Mouse (Mus musculus) embryo, embryonic 9.5 days (tissue): ENCODE measurements around the gene Mpzl1.

ENCODE experiments used
- DNase-seq: peaks from one replicate; pipeline ENCODE4 v3.0.0-alpha.2; 2017; ENCODE audit errors: extremely low spot score

Mpzl1 gene

GRCm38 (mm10) chr1:165614793-165615192 lies 19.5 kb downstream of the Mpzl1 start:
- no peak for DNase-seq

- no peak for DNase-seq
Measured at GRCm38 (mm10) chr1:165613926-165614325, 20.4 kb downstream of the Mpzl1 start.

- DNase-seq = no peak
Measured at GRCm38 (mm10) chr1:165612714-165613113, 21.6 kb downstream of the Mpzl1 start.

DNA sequence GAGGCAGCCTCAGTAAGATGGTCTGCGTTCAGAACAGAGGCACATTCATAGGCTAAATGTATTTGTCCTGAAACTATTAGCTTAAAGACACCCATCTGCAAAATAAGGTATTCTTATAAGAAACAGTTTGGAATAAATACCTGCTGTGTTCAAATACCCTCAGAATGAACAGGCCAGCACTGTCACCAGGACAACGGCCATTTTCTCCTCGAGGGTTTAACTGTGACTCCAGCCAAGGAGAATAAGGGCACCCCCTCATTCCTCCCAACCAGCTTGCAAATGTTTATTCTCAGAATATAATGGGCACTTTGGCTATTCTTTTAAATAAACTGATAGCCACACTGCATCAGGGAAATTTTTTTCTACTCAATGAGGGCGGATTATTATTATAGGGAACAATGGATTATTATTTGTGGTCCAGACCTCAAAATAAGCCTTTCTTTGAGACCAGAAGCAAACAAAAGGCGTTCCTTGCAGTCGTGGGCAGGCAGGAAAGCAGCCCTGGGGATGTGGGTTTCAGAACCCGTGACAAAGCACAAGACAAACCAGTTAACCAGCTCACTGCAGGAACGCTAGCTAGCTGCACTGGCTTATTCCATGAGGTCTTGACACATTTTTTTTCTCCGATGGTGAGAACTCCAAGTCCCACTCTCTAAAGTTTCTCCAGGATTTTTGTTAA lies 23.9 kb downstream of the Mpzl1 start:
- DNase-seq = no peak

DNA sequence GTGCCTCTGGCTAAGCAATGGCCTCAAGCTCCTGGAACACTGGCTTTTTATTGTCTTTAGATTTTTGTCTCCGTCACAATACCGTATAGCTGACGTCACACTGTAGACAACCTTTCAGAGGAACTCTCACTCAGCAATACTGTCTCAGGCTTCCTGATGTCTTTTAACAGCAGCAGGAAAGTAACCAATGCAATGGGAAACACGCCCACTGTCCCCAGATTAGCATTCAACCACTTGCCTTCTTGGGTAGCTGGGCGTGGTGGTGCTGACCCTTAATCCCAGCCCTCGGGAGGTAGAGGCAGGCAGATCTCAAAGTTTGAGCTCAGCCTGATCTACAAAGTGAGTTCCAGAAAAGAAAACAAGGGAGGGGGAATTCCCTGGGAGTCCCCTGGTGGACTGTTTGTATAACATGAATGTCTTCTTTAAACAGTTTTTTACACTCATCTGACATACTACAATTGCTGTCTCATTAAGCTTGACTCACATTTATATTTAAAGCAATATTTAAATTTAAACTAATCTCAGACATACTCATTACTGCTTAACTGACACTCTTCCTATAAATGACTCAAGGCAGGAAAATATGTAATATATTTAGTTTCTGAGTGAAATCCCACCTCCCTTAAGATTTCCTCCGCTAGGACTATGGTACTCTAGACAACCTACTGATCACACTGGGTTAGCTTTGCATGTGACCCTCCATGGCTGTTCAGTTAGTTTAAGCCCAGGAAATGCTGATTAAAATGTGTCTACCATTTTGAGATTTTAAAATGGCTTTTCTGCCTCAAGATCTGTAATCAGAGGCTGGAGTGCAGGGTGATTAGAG lies 24.6 kb downstream of the Mpzl1 start:
- DNase-seq = no peak

GRCm38 (mm10) chr1:165608904-165609303 lies 25.4 kb downstream of the Mpzl1 start:
- DNase-seq = no peak

GRCm38 (mm10) chr1:165605774-165606173 lies 28.6 kb downstream of the Mpzl1 start:
- no peak for DNase-seq

- DNase-seq = no peak
Measured at GRCm38 (mm10) chr1:165605108-165605507, 29.2 kb downstream of the Mpzl1 start.

- no peak for DNase-seq
Measured at GRCm38 (mm10) chr1:165604203-165604602, 30.1 kb downstream of the Mpzl1 start.

DNA sequence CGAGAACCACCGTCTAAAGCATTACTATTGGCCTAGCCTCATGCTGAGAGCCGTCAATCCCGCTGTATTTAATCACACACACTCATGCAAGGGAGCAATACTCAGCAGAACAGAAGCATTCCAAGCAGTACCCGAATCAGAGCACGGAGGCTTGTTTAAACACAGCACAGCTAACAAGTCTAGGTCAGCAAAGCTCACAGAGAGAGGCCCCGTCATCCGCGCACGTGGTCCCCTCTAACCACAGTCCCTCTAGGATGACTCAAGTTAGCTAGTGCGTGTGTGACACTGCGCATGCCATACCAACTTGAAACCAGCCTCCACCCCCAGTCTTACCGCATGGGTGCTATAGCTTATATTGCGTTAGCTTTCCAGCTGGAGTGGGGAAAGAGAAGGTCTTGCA lies 31.1 kb downstream of the Mpzl1 start:
- no peak for DNase-seq

DNA sequence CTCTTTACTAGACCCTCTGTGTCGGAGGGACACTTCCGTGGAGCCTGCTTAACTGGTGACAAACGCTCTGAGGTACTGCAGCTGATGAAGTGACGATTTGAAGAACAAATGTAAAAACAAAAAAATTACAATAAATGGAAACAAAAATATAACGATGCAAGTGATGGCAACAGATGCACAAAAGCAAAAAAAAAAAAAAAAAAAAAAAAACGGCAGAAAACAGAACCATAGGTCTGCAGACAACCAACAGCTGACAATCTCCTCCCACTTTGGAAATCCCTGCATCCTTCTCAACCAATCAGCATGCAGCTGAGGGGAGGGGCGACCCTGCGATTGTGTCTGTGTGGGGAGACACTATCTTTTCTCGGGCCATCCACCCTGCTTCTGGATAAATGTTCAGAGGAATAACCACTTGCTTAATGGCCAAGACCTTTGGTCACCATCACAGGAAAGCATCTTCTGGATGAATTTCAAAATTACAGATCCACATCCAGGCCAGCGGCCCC lies 32.5 kb downstream of the Mpzl1 start:
- DNase-seq = no peak

DNA sequence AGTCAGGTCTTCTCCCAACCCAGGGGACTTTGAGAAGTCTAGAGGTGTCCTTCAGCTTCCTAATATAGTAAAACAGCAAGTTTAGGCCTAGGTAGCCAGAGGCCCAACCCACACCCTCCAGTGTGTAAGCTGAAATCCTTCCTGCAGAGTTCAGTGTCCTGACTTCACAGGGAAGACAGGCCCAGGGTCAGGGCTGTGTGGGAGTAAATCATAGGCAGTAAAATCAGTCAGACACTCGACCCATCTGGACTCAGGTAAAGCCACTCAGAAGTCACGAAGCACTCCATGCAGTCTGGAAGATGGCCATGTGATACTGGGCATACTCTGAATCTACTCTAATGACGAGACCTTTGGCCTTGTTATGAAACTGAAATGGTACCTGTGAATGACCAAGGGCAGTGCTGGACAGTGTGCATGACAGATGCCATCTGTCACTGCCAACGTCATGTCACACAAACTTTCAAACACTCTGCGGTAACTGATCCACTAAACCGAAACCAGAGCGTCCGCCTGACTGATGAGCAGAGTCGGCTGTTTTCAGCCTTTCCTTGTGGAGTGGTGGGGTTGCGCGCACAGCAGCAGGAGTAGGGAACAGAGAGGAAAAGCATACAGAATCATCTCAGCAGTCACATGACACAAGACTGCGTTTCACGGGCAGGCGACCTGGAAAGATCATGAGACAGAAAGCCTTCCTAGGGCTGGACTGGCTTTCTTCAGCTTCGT lies 39.5 kb downstream of the Mpzl1 start:
- DNase-seq = no peak

DNA sequence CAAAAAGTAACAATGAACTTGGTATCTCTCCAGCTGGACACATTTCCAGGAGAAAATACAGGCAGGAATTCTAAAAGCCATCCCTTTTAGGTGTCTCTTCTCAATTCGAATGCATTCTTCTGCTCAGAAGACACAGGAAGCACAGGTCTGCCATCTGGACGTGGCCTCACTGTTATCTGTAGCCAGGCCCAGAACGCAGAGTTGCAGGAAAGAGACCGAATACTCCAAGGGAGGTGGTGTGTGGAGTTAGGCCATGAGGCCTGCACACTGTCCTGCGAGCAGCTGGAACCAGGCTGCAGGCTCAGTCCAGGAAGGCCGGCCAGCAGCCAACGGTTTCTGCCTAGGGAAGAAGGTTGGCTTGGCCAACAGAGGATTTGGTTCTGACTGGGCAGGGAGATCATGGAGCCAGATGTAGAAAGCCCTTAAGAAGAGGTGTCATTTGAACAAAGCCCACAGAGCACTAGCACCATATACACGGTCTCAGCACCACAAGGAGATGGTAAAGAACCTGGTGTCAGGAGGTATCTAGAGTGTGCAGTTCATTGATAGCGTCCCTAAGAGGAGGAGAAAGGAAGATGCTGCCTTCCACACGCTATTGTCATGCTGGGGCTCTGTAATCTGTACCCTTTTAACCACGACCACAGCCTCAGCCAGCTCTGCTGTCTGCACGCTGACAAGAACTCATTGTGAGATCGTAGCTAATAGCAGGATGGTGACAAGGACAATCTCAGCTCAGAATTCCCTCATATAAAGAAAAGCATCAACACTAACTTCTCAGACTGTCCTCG lies 41.8 kb downstream of the Mpzl1 start:
- DNase-seq = no peak

DNA sequence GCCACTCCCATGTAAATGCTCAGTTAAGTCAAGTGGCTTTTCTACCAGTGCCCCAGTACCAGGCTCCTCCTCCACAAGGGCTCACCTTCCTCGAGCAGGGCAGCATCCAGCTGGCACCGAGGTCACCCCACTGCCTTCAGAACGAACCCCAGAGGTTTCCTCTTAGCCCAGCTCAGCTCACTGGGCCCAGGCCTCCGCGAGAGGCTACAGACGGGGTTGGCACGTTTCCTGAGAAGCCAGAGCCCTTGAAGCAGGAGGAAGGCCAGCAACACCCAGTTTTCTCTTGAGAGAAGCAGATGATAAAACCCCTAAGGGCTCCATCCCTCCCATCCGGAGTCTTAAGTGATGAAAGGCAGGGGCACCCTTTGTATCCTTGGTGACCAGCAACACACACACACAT lies 43.6 kb downstream of the Mpzl1 start:
- no peak for DNase-seq

DNA sequence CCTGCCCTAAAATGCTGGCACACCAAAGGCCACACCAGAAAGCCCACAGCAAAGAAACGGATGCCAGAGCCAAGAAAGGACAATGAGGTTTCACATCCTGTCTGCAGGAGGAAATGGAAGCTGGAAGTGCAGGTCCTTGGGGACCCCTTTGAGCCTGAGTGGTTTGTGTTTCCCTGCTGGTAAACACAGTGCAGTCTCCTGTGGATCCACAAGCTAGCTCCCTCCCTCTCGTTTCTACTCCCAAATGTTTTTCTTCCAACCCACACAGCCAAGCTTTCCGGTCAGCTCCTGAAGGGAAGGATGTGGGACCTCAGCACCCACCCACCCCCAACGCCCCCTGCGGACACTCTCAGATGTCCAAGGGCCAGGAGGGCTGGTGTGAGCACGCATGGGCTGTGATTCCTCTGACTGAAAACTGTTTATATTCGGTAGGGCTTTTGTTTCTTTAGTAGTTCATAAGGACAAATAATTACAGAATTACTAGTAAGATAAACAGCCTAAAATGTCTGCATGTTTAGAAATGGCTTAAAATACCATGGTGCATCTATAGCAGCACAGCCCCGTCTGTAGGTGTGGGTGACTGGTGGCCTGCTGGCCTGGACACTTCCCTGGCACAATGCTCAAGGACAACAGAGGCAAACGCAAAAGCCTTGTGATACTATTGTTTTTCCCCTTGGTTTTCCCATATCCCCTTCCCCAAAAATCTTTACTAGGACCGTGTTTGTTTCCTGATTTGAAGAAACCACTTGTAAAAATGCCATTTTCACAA lies 44.9 kb downstream of the Mpzl1 start:
- DNase-seq = peak; percentile 35

GRCm38 (mm10) chr1:165587845-165588244 lies 46.5 kb downstream of the Mpzl1 start:
- DNase-seq = no peak

- no peak for DNase-seq
Measured at GRCm38 (mm10) chr1:165586366-165586765, 48.0 kb downstream of the Mpzl1 start.

DNA sequence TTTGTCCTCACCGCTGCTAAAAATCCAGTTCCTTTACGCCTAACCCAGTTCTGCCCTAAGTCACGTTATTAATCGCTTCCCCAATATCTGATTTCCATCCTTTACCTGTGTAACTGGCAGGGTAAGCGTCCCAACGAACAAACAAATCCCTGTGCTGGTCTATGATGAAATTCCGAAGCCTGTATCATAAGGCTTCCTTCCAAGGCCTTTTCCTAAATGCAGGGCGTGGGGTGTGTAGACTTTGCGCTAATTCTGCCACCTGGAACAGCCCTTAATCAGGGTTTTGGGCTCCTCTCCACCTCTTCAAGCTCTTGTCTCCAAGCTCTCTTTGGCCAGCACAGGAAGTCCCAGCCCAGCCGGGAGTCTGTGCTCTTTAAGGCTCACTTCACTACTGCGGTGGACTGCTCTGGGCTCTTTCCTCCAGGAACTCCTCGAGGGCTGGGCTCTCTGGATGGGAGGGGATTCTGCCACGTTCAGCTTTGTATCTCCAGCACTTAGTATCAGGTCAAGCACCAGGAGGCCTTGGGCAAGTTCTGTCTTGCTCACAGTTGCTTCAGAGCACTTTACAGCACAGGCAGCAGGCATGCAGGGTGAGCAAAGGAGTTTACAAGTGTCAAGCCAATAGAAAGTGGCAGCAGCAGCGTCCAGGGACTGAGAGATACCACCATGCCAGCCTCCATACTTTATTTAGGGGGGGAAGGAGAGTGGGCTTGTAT lies 48.8 kb downstream of the Mpzl1 start:
- no peak for DNase-seq

DNA sequence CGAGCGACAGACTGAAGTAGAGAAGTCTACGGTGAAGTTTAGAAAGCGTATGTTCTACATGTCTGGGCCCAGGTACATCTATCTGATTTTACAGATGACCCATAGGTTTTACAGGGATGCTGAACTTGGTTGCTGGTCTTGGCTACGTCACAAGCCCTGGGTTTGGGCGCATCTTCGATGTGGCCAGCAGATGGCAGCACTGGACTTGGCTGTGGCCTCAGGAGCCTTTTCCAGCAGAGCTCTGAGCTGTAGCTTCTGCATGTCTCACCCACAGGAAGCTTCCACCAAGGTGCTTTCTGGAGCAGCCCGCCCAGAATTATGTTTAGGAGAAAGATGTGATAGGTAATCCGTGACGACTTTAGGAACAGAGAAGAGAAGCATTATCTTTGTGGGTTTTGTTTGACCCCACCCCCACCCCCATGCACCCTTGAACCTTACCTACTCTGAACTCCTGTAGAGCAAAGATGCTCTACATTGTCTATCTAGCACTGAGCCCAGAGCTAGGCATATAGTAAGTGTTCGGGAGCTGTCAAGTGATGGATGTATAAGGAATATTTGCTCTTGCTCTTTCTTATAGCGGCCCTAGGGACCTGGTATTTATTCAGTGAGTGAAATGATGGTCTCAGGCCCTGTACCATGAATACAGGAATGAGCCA lies 50.7 kb downstream of the Mpzl1 start:
- DNase-seq = peak; percentile 80

DNA sequence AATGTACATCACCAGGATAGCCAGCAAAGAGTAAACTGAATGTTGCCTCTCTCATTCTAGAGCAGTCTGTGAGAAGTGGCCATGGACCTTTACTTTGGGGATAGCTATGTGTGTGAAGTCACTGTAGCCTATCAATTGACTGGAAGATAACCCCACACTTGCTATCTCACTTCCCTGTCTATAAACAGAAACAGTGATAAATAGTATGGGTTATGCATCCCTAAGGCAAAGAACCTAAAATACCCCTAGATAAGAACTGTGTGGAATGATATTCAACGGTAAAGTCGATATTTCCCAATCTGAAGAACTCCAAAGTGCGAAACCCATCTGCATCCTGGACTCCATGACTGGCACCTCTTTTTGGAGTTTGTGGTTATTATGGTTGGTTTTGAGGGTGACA lies 53.1 kb downstream of the Mpzl1 start:
- DNase-seq = no peak
